Mouse (Mus musculus): Measurements from ENCODE around the gene Kif26b.

DNA sequence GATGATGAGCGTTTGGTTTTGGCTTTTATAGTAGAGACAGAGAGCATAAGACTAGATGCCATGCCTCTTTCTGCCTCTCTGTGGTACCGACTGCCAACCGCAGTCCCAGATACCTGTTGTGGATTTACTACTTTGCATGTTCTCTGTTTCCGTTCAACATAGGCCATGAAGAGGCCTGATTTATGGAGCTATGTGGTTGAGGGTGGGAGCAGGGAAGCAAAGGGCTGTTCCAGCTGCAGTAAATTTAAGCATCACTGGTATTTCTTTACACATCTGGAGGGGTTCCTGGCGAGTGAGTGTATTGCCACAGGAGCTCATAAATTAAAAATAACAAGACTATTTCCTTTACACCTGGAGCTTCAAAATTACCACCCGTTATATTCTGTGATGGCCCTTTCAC, 199.3 kb downstream of the Kif26b start:
- TF ChIP-seq CTCF (IDR thresholded peaks at IDR 0.05) (no peak), EP300 (IDR thresholded peaks at IDR 0.05) (no peak)
